Mouse (Mus musculus) intestine, embryonic 14.5 days (tissue): ENCODE data around the gene Slc2a1. TPM values are rescaled to one million over a fixed set of nuclear protein-coding genes. Genes with fewer than 3 reads are reported as not detected.

Experiments
- ATAC-seq: fragments of 200-750 bp; cut with Nextera tagmentation; replicated peaks from 2 replicates; pipeline ENCODE4 v1.8.0; 2017; ENCODE audit warnings: low read depth, moderate number of reproducible peaks, moderate TSS enrichment, moderate library complexity; ENCODE audit not compliant: low FRiP score, low TSS enrichment
- DNase-seq: peaks from one replicate; pipeline ENCODE4 v3.0.0-alpha.2; 2018; ENCODE audit warnings: low spot score
- H3K27ac ChIP-seq: fragments of 300-500 bp; sonication (generic); 2 replicates; pipeline ENCODE4 v1.5.1; 2014; ENCODE audit warnings: low read depth, mild to moderate bottlenecking, control low read depth
- H3K27me3 ChIP-seq: fragments of 300-500 bp; sonication (generic); replicated peaks from 2 replicates; pipeline ENCODE4 v1.6.1; 2014; ENCODE audit warnings: low read length, control low read depth; ENCODE audit not compliant: control insufficient read depth, insufficient read depth
- H3K36me3 ChIP-seq: fragments of 300-500 bp; sonication (generic); 2 replicates; pipeline ENCODE4 v1.6.1; 2014; ENCODE audit warnings: low read length, control low read depth; ENCODE audit not compliant: control insufficient read depth, insufficient read depth
- H3K4me1 ChIP-seq: fragments of 300-500 bp; sonication (generic); replicated peaks from 2 replicates; pipeline ENCODE4 v1.6.1; 2014; ENCODE audit warnings: low read length, control low read depth, mixed read lengths; ENCODE audit not compliant: control insufficient read depth, insufficient read depth
- H3K4me2 ChIP-seq: fragments of 300-500 bp; sonication (generic); 2 replicates; pipeline ENCODE4 v1.6.1; 2014; ENCODE audit warnings: low read length
- H3K4me3 ChIP-seq: fragments of 300-500 bp; sonication (generic); 2 replicates; pipeline ENCODE4 v1.5.1; 2014; ENCODE audit warnings: low read depth, low read length, control low read depth, mixed read lengths
- H3K9ac ChIP-seq: fragments of 300-500 bp; sonication (generic); 2 replicates; pipeline ENCODE4 v1.6.1; 2014; ENCODE audit warnings: mild to moderate bottlenecking, low read length
- H3K9me3 ChIP-seq: fragments of 300-500 bp; sonication (generic); 2 replicates; pipeline ENCODE4 v1.6.1; 2016; ENCODE audit warnings: low read length, control low read depth; ENCODE audit not compliant: control insufficient read depth
- WGBS: fragments of 180-500 bp; shearing (Covaris S2); extraction: QIAGEN DNeasy Blood & Tissue Kit; methylation state at CpG from one replicate; pipeline ENCODE4 v1.1.7; 2014; 5-methylcytosine and 5-hydroxymethylcytosine counted together
- polyA plus RNA-seq: library from polyadenylated mRNA; unstranded; fragments of >200 nt; fragmentation: Nextera tagmentation; extraction: Ambion mirVana; gene quantifications from 2 replicates; pipeline ENCODE4 v1.2.1, GENCODE M21; 2014

Slc2a1 gene
- polyA plus RNA-seq, 1 experiment from 2014 or later: 132 TPM

DNA sequence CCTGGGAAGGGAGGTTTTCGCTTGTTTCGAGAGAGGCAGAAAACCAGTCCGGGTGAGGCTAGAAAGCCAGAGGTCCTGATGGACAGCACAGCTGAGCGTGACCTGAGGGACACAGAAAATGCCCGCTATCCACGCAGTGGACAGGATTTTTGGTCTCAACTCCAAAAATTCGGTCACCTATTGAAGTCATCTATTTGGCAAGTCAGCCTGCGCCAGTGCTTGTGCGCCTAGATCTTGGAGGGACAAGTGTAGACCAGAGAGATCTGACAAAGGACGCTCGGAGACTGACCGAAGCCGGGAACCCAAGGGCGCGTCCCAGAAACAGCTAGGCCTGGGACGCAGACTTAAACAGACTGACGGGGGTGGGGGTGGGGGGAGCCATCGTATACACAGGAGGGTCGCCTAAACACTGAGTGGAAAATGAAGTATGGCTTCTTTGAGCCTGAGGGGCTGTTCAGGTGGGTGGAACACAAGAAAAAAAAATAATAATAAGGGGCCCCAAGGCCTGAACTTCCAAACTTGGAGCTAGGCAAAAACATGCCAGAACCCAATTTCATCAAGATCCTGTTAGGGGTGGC, 36.1 kb upstream of the Slc2a1 start:
- 38% methylated on average over 19 of the region's 19 CpGs for whole genome bisulfite sequencing
- 0 out of 2 replicates have a peak overlapping the region, but pooled peaks have one; percentile 10 for H3K4me3 ChIP-seq
- ATAC-seq (peak; percentile 13; the same call in 1 of the 2 replicates), DNase-seq (no peak)
- 0 out of 2 replicates have a peak overlapping the region, but pooled peaks have one; percentile 33 for H3K27ac ChIP-seq
- peaks cover 16% of the 10 kb centered on the region; the same call in 1 of the 2 replicates for H3K27me3 ChIP-seq
- H3K4me2 ChIP-seq: peak overlapping the region; percentile 50
- peaks cover 29% of the 10 kb centered on the region for H3K4me1 ChIP-seq
- H3K9me3 ChIP-seq: no peaks in the 10 kb centered on the region
- no peak overlapping the region for H3K9ac ChIP-seq
- no peaks in the 10 kb centered on the region for H3K36me3 ChIP-seq

- H3K36me3 ChIP-seq: no peaks in the 10 kb centered on the region
- H3K4me2 ChIP-seq: peak overlapping the region; percentile 50
- peaks cover 29% of the 10 kb centered on the region for H3K4me1 ChIP-seq
- H3K27ac ChIP-seq: peak overlapping the region; percentile 33; the same call in 1 of the 2 replicates
- ATAC-seq: peak; percentile 86
- H3K9me3 ChIP-seq: no peaks in the 10 kb centered on the region
- DNase-seq: peak; percentile 81
- 0 out of 2 replicates have a peak overlapping the region, but pooled peaks have one; percentile 10 for H3K4me3 ChIP-seq
- 0 out of 2 replicates have a peak overlapping the region, but pooled peaks have one; percentile 10 for H3K9ac ChIP-seq
- WGBS: 13% methylated on average over 28 of the region's 28 CpGs
- peaks cover 16% of the 10 kb centered on the region; the same call in 1 of the 2 replicates for H3K27me3 ChIP-seq
Observed at GRCm38 (mm10) chr4:119072941-119073451, 35.5 kb upstream of the Slc2a1 start.

DNA sequence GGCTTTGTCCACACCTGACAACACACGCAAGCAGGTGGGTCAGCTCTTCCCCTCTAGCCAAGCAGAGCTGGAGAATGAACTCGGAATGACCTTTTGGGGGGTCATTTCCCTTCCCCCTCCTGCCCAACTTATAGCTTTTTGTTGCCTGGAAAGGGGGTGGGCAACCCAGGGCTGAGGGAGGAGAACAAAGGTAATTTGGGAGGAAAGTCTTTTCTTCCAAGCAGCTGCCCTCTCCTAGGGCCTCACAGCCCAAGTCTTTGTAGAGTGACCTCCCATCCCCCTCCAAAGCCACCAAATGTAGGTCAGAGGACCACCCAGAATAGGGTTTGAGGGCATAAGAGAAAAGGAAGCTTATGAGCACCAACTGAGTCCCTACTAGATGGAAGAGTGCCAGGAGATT, 34.9 kb upstream of the Slc2a1 start:
- ATAC-seq (no peak), DNase-seq (no peak)
- Histone ChIP-seq H3K27me3 (peaks cover 16% of the 10 kb centered on the region; the same call in 1 of the 2 replicates), H3K9me3 (no peaks in the 10 kb centered on the region), H3K4me1 (peaks cover 29% of the 10 kb centered on the region), H3K9ac (no peak overlapping the region), H3K4me2 (no peak overlapping the region), H3K4me3 (no peak overlapping the region), H3K27ac (peak overlapping the region; percentile 33; the same call in 1 of the 2 replicates), H3K36me3 (no peaks in the 10 kb centered on the region)
- 42% methylated on average over 2 of the region's 2 CpGs for WGBS

DNA sequence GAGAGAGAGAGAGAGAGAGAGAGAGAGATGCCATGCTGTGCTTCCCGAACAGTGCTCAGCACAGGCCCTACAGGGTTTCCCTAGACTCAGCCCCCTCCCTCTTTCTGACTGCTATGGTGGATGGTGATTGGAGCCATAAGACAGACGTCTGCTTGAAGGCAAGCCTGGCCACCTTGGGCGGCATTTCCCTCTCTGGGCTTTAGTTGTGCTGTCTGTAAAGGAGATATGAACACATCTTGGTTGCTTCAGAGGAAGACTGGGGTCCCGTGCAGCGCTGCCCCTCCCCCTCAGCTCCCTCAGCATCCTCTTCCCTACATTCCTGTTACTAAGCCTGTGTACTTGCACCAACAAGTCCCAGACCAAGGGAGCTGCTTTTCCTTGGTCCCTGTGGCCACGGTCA, 33.9 kb upstream of the Slc2a1 start:
- Histone ChIP-seq H3K27me3 (peaks cover 16% of the 10 kb centered on the region; the same call in 1 of the 2 replicates), H3K9me3 (no peaks in the 10 kb centered on the region), H3K27ac (no peak overlapping the region), H3K4me1 (peaks cover 29% of the 10 kb centered on the region), H3K4me3 (no peak overlapping the region), H3K4me2 (no peak overlapping the region), H3K9ac (no peak overlapping the region), H3K36me3 (no peaks in the 10 kb centered on the region)
- DNase-seq (no peak), ATAC-seq (no peak)
- WGBS: 36% methylated on average over 6 of the region's 6 CpGs

- no peak overlapping the region for H3K27ac ChIP-seq
- peaks cover 29% of the 10 kb centered on the region for H3K4me1 ChIP-seq
- H3K9me3 ChIP-seq: no peaks in the 10 kb centered on the region
- H3K9ac ChIP-seq: no peak overlapping the region
- no peaks in the 10 kb centered on the region for H3K36me3 ChIP-seq
- H3K4me3 ChIP-seq: no peak overlapping the region
- H3K4me2 ChIP-seq: no peak overlapping the region
- DNase-seq (no peak), ATAC-seq (no peak)
- H3K27me3 ChIP-seq: peaks cover 16% of the 10 kb centered on the region; the same call in 1 of the 2 replicates
- 62% methylated on average over 7 of the region's 7 CpGs for WGBS
Observed at GRCm38 (mm10) chr4:119075273-119075672, 33.2 kb upstream of the Slc2a1 start.

DNA sequence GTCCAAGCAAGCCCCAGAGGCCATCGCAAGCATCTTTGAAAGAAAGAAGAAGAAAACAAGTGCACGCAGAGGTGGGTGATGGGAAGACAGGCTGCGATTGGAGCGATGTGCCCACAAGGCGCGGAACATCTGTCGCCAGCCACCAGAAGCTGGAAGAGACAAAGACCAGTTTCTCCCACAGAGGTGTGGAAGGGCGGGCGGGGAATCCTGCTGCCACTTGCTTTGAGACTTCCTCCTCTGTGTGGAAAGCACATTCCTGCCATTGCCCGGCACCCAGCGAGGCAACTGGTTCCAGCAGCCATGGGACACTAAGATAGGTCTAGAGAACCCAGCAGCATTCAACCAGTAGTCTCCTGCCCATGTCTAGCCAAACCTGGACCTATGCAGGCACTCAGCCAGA, 32.2 kb upstream of the Slc2a1 start:
- peaks cover 24% of the 10 kb centered on the region for H3K4me1 ChIP-seq
- no peak for ATAC-seq
- no peak overlapping the region for H3K4me3 ChIP-seq
- no peaks in the 10 kb centered on the region for H3K36me3 ChIP-seq
- no peak overlapping the region for H3K27ac ChIP-seq
- WGBS: 84% methylated on average over 11 of the region's 11 CpGs
- no peaks in the 10 kb centered on the region for H3K9me3 ChIP-seq
- H3K9ac ChIP-seq: no peak overlapping the region
- no peak for DNase-seq
- peaks cover 11% of the 10 kb centered on the region; the same call in 1 of the 2 replicates for H3K27me3 ChIP-seq
- no peak overlapping the region for H3K4me2 ChIP-seq

GRCm38 (mm10) chr4:119077084-119077682, 31.3 kb upstream of the Slc2a1 start:
- DNase-seq (no peak), ATAC-seq (no peak)
- Histone ChIP-seq H3K36me3 (no peaks in the 10 kb centered on the region), H3K4me1 (peaks cover 16% of the 10 kb centered on the region), H3K27ac (no peak overlapping the region), H3K9ac (no peak overlapping the region), H3K27me3 (peaks cover 4% of the 10 kb centered on the region; the same call in 1 of the 2 replicates), H3K4me3 (no peak overlapping the region), H3K4me2 (no peak overlapping the region), H3K9me3 (no peaks in the 10 kb centered on the region)
- WGBS: 43% methylated on average over 13 of the region's 13 CpGs

- Histone ChIP-seq H3K4me1 (no peaks in the 10 kb centered on the region), H3K9ac (no peak overlapping the region), H3K9me3 (no peaks in the 10 kb centered on the region), H3K4me3 (no peak overlapping the region), H3K27ac (no peak overlapping the region), H3K4me2 (no peak overlapping the region), H3K36me3 (no peaks in the 10 kb centered on the region), H3K27me3 (no peaks in the 10 kb centered on the region)
- no peak for DNase-seq
- ATAC-seq: no peak
- WGBS: 87% methylated on average over 6 of the region's 6 CpGs
Observed at GRCm38 (mm10) chr4:119079928-119080327, 28.6 kb upstream of the Slc2a1 start.
